ENCODE assay signal across 11 mouse cellular contexts in the genomic region with DNA sequence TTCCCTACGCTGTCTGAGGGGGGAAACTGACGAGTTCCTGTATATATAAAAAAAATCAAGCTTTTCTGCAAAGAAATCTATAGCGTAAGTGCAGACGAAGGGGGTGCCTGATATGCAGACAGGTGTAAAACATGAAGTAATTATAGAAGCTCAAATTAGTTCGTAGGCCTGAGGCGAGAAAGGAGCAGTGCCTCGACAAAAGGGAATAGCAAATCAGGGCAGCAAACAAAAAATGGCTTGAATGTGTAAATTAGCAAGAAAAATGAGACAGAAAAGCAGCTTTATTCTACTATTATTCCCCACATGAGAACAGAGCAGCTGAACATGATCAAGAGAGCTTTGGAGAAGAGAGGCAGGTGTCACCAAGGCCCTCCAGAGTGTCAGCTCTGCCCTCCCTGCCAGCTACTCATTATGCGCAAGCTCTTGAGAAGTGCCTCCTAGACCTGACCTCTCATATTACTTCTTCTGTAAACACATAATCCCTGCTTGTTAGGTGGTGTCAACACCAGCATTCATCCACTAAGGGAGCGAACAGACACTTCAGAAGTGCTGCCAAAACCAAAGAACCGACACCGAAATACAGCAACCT. TPM values are rescaled to one million over a fixed set of nuclear protein-coding genes. Genes with fewer than 3 reads are reported as not detected.
A peak's percentile ranks its signal among the peaks of the same experiment; 100 is the strongest.
DNase-seq lines count a peak whose midpoint lies in the region; ATAC-seq lines count a peak whose summit lies in the region.
"Had no signal": no experiment of that assay in that cellular context is flagged by ENCODE, and none has a peak within 500 bp of the region (broad histone marks: within the 10 kb centered on the region; RNA-seq: fewer than 3 reads in every experiment).

No protein-coding gene starts in this region.

- DNase-seq in neural tube, embryonic 10.5 days (ENCODE audit: extremely low spot score, low spot score), result no peak
- no peak for DNase-seq in midbrain, embryonic 10.5 days (ENCODE audit: low spot score)
- peak; percentile 79 for DNase-seq in retina, postnatal 1 day
- DNase-seq in cerebellum, postnatal 14 days, result no peak
- DNase-seq: cerebellum, adult 9-11 months; kidney, postnatal 14 days had no signal

- H3K4me3 ChIP-seq in neural tube, embryonic 12.5 days, result no peak overlapping the region
- no peak overlapping the region for H3K4me3 ChIP-seq in forebrain, embryonic 16.5 days (replicated peaks; ENCODE audit: low read length)
- H3K4me3 ChIP-seq in midbrain, embryonic 10.5 days, result no peak overlapping the region
- no peak overlapping the region for H3K4me3 ChIP-seq in heart, embryonic 11.5 days (ENCODE audit: low read depth, low read length)
- H3K4me3 ChIP-seq: myocyte had no signal

- H3K9ac ChIP-seq in neural tube, embryonic 12.5 days, result no peak overlapping the region
- H3K9ac ChIP-seq in forebrain, embryonic 16.5 days (replicated peaks; ENCODE audit: low read depth, low read length), result no peak overlapping the region
- no peak overlapping the region for H3K9ac ChIP-seq in heart, embryonic 11.5 days (ENCODE audit: low read depth, low read length)

- WGBS in neural tube, embryonic 12.5 days, result 61% methylated on average over 11 of the region's 11 CpGs
- 14% methylated on average over 11 of the region's 11 CpGs for WGBS in forebrain, embryonic 16.5 days
- 58% methylated on average over 11 of the region's 11 CpGs for WGBS in midbrain, embryonic 10.5 days
- WGBS in heart, embryonic 11.5 days (ENCODE audit: insufficient replicate concordance), result 72% methylated on average over 11 of the region's 11 CpGs

- no peak overlapping the region for H3K27ac ChIP-seq in neural tube, embryonic 12.5 days
- H3K27ac ChIP-seq in forebrain, embryonic 16.5 days (ENCODE audit: low read length), result no peak overlapping the region
- peak overlapping the region; percentile 72 for H3K27ac ChIP-seq in midbrain, embryonic 10.5 days (replicated peaks)
- H3K27ac ChIP-seq in heart, embryonic 11.5 days (ENCODE audit: low read depth, low read length), result no peak overlapping the region

- H3K36me3 ChIP-seq in neural tube, embryonic 12.5 days, result no peaks in the 10 kb centered on the region
- H3K36me3 ChIP-seq in forebrain, embryonic 16.5 days (ENCODE audit: control insufficient read depth, insufficient read depth), result no peaks in the 10 kb centered on the region
- no peaks in the 10 kb centered on the region for H3K36me3 ChIP-seq in midbrain, embryonic 10.5 days
- no peaks in the 10 kb centered on the region for H3K36me3 ChIP-seq in heart, embryonic 11.5 days (ENCODE audit: control insufficient read depth, insufficient read depth, low read length)

- peaks cover 18% of the 10 kb centered on the region for H3K4me1 ChIP-seq in neural tube, embryonic 12.5 days
- peaks cover 22% of the 10 kb centered on the region for H3K4me1 ChIP-seq in forebrain, embryonic 16.5 days (replicated peaks; ENCODE audit: control insufficient read depth, insufficient read depth, low read length)
- H3K4me1 ChIP-seq in midbrain, embryonic 10.5 days, result peaks cover 56% of the 10 kb centered on the region
- H3K4me1 ChIP-seq in heart, embryonic 11.5 days (ENCODE audit: control insufficient read depth, insufficient read depth, low read length), result peaks cover 7% of the 10 kb centered on the region; the same call in 1 of the 2 replicates

- no peaks in the 10 kb centered on the region for H3K9me3 ChIP-seq in neural tube, embryonic 12.5 days
- H3K9me3 ChIP-seq in forebrain, embryonic 16.5 days (ENCODE audit: control insufficient read depth, low read length), result no peaks in the 10 kb centered on the region
- H3K9me3 ChIP-seq in midbrain, embryonic 10.5 days (replicated peaks), result no peaks in the 10 kb centered on the region
- no peaks in the 10 kb centered on the region for H3K9me3 ChIP-seq in heart, embryonic 11.5 days (replicated peaks; ENCODE audit: control insufficient read depth, low read length)

- H3K4me2 ChIP-seq in neural tube, embryonic 12.5 days (replicated peaks), result no peak overlapping the region
- H3K4me2 ChIP-seq in forebrain, embryonic 16.5 days (ENCODE audit: low read length), result peak overlapping the region; percentile 11; the same call in 1 of the 2 replicates
- no peak overlapping the region for H3K4me2 ChIP-seq in heart, embryonic 11.5 days

- no peaks in the 10 kb centered on the region for H3K27me3 ChIP-seq in neural tube, embryonic 12.5 days (replicated peaks)
- peaks cover 15% of the 10 kb centered on the region for H3K27me3 ChIP-seq in forebrain, embryonic 16.5 days (replicated peaks; ENCODE audit: control insufficient read depth, insufficient read depth, low read length)
- H3K27me3 ChIP-seq in midbrain, embryonic 10.5 days (ENCODE audit: low read depth, poor library complexity, severe bottlenecking), result peaks cover 56% of the 10 kb centered on the region
- no peaks in the 10 kb centered on the region for H3K27me3 ChIP-seq in heart, embryonic 11.5 days (ENCODE audit: control insufficient read depth, insufficient read depth, low read length)

- 0 out of 2 replicates have a peak, but pooled peaks have one; percentile 42 for ATAC-seq in neural tube, embryonic 12.5 days (ENCODE audit: low FRiP score, low read depth)
- peak; percentile 68 for ATAC-seq in forebrain, embryonic 16.5 days
- no peak for ATAC-seq in megakaryocyte, adult 5-6 weeks (ENCODE audit: poor library complexity, severe bottlenecking)
- ATAC-seq in heart, embryonic 11.5 days (replicated peaks; ENCODE audit: insufficient number of reproducible peaks, low FRiP score, low TSS enrichment), result no peak

RNA-seq across cellular contexts. Expression of a gene that starts 25.6 kb away (rescaled TPM):
- 52.0 and 57.1 TPM in 2 replicates for polyA plus RNA-seq in neural tube, embryonic 12.5 days (2016; fragmentation: Nextera tagmentation; extraction: Ambion mirVana)
- 17.5 and 32.2 TPM in 2 replicates for polyA plus RNA-seq in forebrain, embryonic 16.5 days (2015; fragmentation: Nextera tagmentation; extraction: Ambion mirVana)
- polyA plus RNA-seq in midbrain, embryonic 10.5 days (2016; fragmentation: Nextera tagmentation; extraction: Ambion mirVana), result 33.1 and 47.5 TPM in 2 replicates
- total RNA-seq in megakaryocyte, adult 5-6 weeks (2015), result not detected in 2 replicates
- not detected in 2 replicates for total RNA-seq in megakaryocyte, adult 5-6 weeks (2017)
- polyA plus RNA-seq in heart, embryonic 11.5 days (2014; fragmentation: Nextera tagmentation; extraction: Ambion mirVana), result 0.89 and 0.93 TPM in 2 replicates

Comparison
In these comparisons a context has a peak if more than half of its experiments do, and no peak if none do; other contexts are left out.
1. ATAC-seq: peak in neural tube, embryonic 12.5 days (single experiment) and forebrain, embryonic 16.5 days (single experiment); none in megakaryocyte, adult 5-6 weeks (single experiment) and heart, embryonic 11.5 days (single experiment).